Mouse (Mus musculus) ES-Bruce4 (cell line): Measurements from ENCODE around the gene Stk24. TPM values are rescaled to one million over a fixed set of nuclear protein-coding genes. Genes with fewer than 3 reads are reported as not detected.

Source experiments
- H3K27ac ChIP-seq: 2 replicates; pipeline ENCODE4 v1.5.1; 2012; ENCODE audit warnings: low read length, inconsistent platforms; ENCODE audit not compliant: insufficient read depth
- H3K27me3 ChIP-seq: 2 replicates; pipeline ENCODE4 v1.6.1; 2012; ENCODE audit warnings: mild to moderate bottlenecking, low read length, inconsistent platforms; ENCODE audit not compliant: control insufficient read depth, poor library complexity, insufficient read depth, severe bottlenecking
- H3K36me3 ChIP-seq: 2 replicates; pipeline ENCODE4 v1.6.1; 2012; ENCODE audit warnings: inconsistent platforms, mild to moderate bottlenecking, low read length, moderate library complexity; ENCODE audit not compliant: control insufficient read depth, poor library complexity, insufficient read depth, severe bottlenecking
- H3K4me1 ChIP-seq: one replicate; pipeline ENCODE4 v1.8.1; 2011; ENCODE audit warnings: low read length; ENCODE audit not compliant: control insufficient read depth, insufficient read depth
- H3K4me3 ChIP-seq: 2 replicates; pipeline ENCODE4 v1.5.1; 2011; ENCODE audit warnings: low read depth, mild to moderate bottlenecking, low read length
- H3K9ac ChIP-seq: 2 replicates; pipeline ENCODE4 v1.6.1; 2012; ENCODE audit warnings: low read depth, mild to moderate bottlenecking, inconsistent platforms; ENCODE audit not compliant: poor library complexity, severe bottlenecking
- H3K9me3 ChIP-seq: replicated peaks from 2 replicates; pipeline ENCODE4 v1.6.1; 2012; ENCODE audit warnings: mild to moderate bottlenecking, low read length, inconsistent platforms; ENCODE audit not compliant: control insufficient read depth, poor library complexity, insufficient read depth, severe bottlenecking
- CTCF ChIP-seq: IDR thresholded peaks from one replicate; pipeline ENCODE4 v1.8.1; 2011; ENCODE audit warnings: low read depth, low read length
- EP300 ChIP-seq: IDR thresholded peaks from 2 replicates; pipeline ENCODE4 v1.6.1; 2011; ENCODE audit warnings: low read depth, low read length; ENCODE audit not compliant: insufficient read depth
- POLR2A ChIP-seq: IDR thresholded peaks from one replicate; pipeline ENCODE4 v1.8.1; 2011; ENCODE audit warnings: low read length; ENCODE audit not compliant: insufficient read depth
- polyA plus RNA-seq: library from polyadenylated mRNA; stranded (reverse); fragments of >200 nt; gene quantifications from 2 replicates; pipeline ENCODE4 v1.2.4, GENCODE M21; 2011; ENCODE audit warnings: low read depth; ENCODE audit not compliant: missing spikeins, insufficient read depth, insufficient read length

Stk24 gene
- polyA plus RNA-seq, 1 experiment = 135 TPM

DNA sequence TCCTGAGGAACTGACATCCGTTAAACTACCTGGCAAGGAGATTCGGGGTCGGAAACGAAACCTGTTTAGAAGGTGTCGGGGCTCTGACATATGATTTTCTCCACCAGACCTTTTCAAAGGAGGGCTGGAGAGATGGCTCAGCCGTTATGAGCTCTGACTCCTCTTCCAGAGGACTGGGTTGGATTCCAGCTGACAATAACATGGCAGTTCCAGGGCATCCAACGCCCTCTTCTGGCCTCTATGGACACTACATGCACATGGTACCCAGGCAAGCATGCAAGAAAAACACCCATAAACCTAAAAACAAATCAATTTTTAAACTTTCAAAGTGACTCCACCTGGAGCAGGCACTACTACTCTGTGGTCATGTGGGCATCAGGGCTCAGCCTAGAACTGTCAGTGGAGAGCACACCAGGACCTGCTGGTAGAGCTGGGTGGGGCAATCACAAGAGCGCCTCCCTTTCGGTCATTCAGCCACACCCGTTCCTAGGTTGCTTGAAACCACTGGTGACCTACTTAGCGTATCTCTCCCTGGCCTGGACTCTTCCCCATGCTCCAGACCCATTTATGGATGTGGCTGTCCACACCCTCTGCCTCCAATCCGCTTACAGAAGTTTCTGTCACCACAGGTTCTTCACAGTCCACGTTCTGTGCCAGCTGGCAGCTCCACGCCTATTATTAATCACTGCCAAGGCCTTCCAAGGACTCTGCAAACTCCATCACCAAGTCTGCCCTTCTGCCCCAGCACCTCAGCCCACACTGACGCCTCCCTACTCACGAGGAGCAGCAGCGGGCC, 18.3 kb downstream of the Stk24 start:
- Histone ChIP-seq H3K27me3 (no peaks in the 10 kb centered on the region), H3K9me3 (no peaks in the 10 kb centered on the region), H3K36me3 (no peaks in the 10 kb centered on the region), H3K4me3 (no peak overlapping the region), H3K9ac (no peak overlapping the region), H3K4me1 (peaks cover 2% of the 10 kb centered on the region), H3K27ac (no peak overlapping the region)
- TF ChIP-seq EP300 (no peak), POLR2A (no peak), CTCF (no peak)

DNA sequence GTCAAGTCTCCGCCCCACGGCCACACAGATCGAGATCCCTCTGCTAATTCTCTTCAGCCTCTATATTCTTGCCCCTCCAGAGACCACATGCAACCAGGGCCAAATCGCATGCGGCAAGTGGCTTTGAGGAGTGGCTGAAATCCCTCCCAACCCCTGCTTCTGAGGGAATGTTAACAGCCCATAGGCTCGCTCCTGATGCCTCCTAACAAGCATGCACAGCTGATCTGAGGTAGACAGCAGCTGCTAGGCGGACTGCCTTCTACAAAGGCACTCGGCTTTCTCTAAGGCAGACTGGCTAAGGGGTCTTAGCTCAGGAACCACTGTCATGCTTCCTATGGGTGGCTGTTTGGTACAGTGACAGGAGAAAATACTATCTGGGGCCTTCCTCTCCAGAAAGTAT, 20.0 kb downstream of the Stk24 start:
- H3K36me3 ChIP-seq = no peaks in the 10 kb centered on the region
- no peaks in the 10 kb centered on the region for H3K4me1 ChIP-seq
- H3K4me3 ChIP-seq = no peak overlapping the region
- H3K27me3 ChIP-seq = no peaks in the 10 kb centered on the region
- no peak overlapping the region for H3K9ac ChIP-seq
- no peaks in the 10 kb centered on the region for H3K9me3 ChIP-seq
- no peak overlapping the region for H3K27ac ChIP-seq
- no peak for TF ChIP-seq EP300
- TF ChIP-seq CTCF = no peak
- no peak for TF ChIP-seq POLR2A

DNA sequence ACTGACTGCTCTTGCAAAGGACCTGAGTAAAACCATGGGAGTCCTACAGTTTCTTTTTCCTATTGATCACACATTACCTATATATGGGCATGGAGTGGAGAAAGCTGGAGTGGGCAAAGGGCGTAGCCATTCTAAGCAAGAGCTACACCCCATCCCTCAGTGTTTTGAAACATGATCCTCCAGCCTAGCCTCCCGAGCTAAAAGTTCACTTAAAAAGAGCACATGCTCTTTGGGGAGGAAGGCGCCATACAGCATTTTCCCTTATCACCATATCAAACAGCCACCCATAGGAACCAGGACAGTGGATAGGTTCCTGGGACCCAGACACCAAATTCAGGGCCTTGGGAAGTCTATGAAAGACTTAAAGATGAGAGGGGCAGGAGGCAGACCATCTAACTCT, 20.8 kb downstream of the Stk24 start:
- Histone ChIP-seq H3K9ac (no peak overlapping the region), H3K4me1 (peaks cover 1% of the 10 kb centered on the region)

DNA sequence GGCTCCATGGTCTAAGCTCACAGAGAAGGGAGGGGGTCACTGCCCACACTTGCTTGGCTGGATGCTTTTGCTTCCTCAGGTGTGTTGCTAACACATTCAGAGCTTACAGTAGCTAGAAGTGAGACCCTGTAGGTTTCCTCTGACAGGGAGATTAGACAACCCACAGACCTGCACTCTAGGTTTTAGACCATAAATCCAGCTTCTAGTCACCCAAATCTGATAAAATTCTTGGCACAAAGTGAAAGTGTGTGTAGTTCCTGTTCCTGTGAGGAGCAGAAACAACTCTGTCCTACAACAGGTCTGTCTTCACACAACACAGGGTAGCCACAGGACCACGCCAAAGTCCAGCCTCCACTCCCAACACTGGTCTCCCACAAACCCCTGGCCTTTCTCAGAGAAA, 21.5 kb downstream of the Stk24 start:
- H3K4me3 ChIP-seq = no peak overlapping the region
- no peaks in the 10 kb centered on the region for H3K9me3 ChIP-seq
- no peak overlapping the region for H3K9ac ChIP-seq
- H3K36me3 ChIP-seq = no peaks in the 10 kb centered on the region
- no peak for TF ChIP-seq CTCF
- no peak for TF ChIP-seq EP300
- TF ChIP-seq POLR2A = no peak
- no peak overlapping the region for H3K27ac ChIP-seq
- H3K4me1 ChIP-seq = peaks cover 1% of the 10 kb centered on the region
- no peaks in the 10 kb centered on the region for H3K27me3 ChIP-seq

More for the DNA sequence above, 20.8 kb downstream of the Stk24 start:
- no peaks in the 10 kb centered on the region for H3K36me3 ChIP-seq
- no peak for TF ChIP-seq CTCF
- TF ChIP-seq EP300 = no peak
- TF ChIP-seq POLR2A = no peak
- H3K27me3 ChIP-seq = no peaks in the 10 kb centered on the region
- H3K4me3 ChIP-seq = no peak overlapping the region
- no peak overlapping the region for H3K27ac ChIP-seq
- no peaks in the 10 kb centered on the region for H3K9me3 ChIP-seq

DNA sequence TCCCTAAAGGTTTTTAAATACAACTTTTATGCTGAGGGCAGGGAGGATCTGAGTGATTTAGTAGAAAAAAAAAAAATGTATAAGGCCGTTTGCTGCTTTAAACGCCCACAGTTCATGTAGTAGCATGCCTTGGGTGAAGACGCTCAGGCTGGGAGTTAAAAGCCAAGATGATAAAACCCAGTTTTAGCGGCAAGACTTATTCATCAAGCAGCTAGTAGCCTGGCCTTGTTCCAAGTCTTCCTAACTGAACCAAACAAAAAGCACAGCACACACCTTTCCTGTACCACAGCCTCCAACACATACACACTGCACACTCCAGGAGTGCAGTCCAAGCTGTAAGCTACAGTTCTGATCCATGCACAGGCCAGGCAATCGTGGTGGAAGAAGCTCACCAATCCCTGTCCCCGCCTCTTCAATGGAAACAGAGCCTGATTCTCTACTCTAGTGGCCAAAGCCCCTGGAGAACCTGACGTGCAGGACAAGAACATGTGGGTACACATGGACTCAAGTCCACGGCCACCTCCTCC, 23.4 kb downstream of the Stk24 start:
- H3K36me3 ChIP-seq = no peaks in the 10 kb centered on the region
- H3K9me3 ChIP-seq = no peaks in the 10 kb centered on the region
- H3K4me3 ChIP-seq = no peak overlapping the region
- no peak overlapping the region for H3K27ac ChIP-seq
- no peak overlapping the region for H3K9ac ChIP-seq
- peaks cover 1% of the 10 kb centered on the region for H3K4me1 ChIP-seq
- no peaks in the 10 kb centered on the region for H3K27me3 ChIP-seq
- TF ChIP-seq EP300 (no peak), POLR2A (no peak), CTCF (no peak)

DNA sequence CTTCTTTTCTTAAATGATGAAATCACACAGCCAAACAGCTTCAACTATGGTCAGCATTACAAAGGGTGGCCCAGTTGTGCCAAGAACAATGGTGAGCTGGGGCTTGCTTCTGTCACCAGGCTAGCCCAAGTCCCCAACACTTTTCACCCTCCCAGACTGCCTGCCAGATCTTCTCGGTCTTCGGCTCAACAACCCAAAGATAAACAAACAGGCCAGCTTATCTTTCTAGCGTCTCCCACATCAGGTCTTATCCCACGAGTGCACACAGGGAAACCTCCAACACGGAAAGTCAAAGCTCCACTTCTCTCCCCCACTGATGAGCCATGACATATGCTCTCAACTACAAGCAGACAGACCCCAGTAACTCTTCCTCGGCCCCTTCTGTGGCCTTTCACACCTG, 24.1 kb downstream of the Stk24 start:
- Histone ChIP-seq H3K4me1 (peaks cover 1% of the 10 kb centered on the region), H3K27me3 (no peaks in the 10 kb centered on the region), H3K9me3 (no peaks in the 10 kb centered on the region), H3K36me3 (no peaks in the 10 kb centered on the region), H3K4me3 (no peak overlapping the region), H3K9ac (no peak overlapping the region), H3K27ac (no peak overlapping the region)
- TF ChIP-seq EP300 (no peak), POLR2A (no peak), CTCF (no peak)
